Mouse (Mus musculus) hindbrain, embryonic 11.5 days (tissue): Measurements from ENCODE around the gene Ergic1. TPM values are rescaled to one million over a fixed set of nuclear protein-coding genes. Genes with fewer than 3 reads are reported as not detected.

ENCODE experiments used
- ATAC-seq: fragments of 200-750 bp; cut with Nextera tagmentation; 2 replicates; pipeline ENCODE4 v1.8.0; 2017; ENCODE audit warnings: mild to moderate bottlenecking, moderate TSS enrichment, moderate library complexity; ENCODE audit not compliant: low FRiP score
- DNase-seq: peaks from one replicate; pipeline ENCODE4 v3.0.0-alpha.2; 2015; ENCODE audit warnings: low spot score
- H3K27ac ChIP-seq: fragments of 300-500 bp; sonication (generic); 2 replicates; pipeline ENCODE4 v1.5.1; 2014; ENCODE audit warnings: mild to moderate bottlenecking, low read depth, low read length
- H3K27me3 ChIP-seq: fragments of 300-500 bp; sonication (generic); 2 replicates; pipeline ENCODE4 v1.6.1; 2014; ENCODE audit warnings: mild to moderate bottlenecking, low read length, moderate library complexity, mixed read lengths; ENCODE audit not compliant: control insufficient read depth, insufficient read depth
- H3K36me3 ChIP-seq: fragments of 300-500 bp; sonication (generic); 2 replicates; pipeline ENCODE4 v1.6.1; 2014; ENCODE audit warnings: mild to moderate bottlenecking, low read length, moderate library complexity, mixed read lengths; ENCODE audit not compliant: control insufficient read depth, insufficient read depth
- H3K4me1 ChIP-seq: fragments of 300-500 bp; sonication (generic); replicated peaks from 2 replicates; pipeline ENCODE4 v1.6.1; 2014; ENCODE audit warnings: low read length, mixed read lengths; ENCODE audit not compliant: control insufficient read depth, insufficient read depth
- H3K4me2 ChIP-seq: fragments of 300-500 bp; sonication (generic); replicated peaks from 2 replicates; pipeline ENCODE4 v1.6.1; 2014; ENCODE audit warnings: mild to moderate bottlenecking, low read depth, low read length
- H3K4me3 ChIP-seq: fragments of 300-500 bp; sonication (generic); 2 replicates; pipeline ENCODE4 v1.5.1; 2014; ENCODE audit warnings: low read depth, low read length
- H3K9ac ChIP-seq: fragments of 300-500 bp; sonication (generic); 2 replicates; pipeline ENCODE4 v1.6.1; 2014; ENCODE audit warnings: low read depth, low read length
- H3K9me3 ChIP-seq: fragments of 300-500 bp; sonication (generic); 2 replicates; pipeline ENCODE4 v1.6.1; 2016; ENCODE audit warnings: low read length; ENCODE audit not compliant: control insufficient read depth
- WGBS: fragments of 180-500 bp; shearing (Covaris S2); extraction: QIAGEN DNeasy Blood & Tissue Kit; methylation state at CpG from one replicate; pipeline ENCODE4 v1.1.7; 2014; 5-methylcytosine and 5-hydroxymethylcytosine counted together
- polyA plus RNA-seq: library from polyadenylated mRNA; unstranded; fragments of >200 nt; fragmentation: Nextera tagmentation; extraction: Ambion mirVana; gene quantifications from 2 replicates; pipeline ENCODE4 v1.2.1, GENCODE M21; 2014

The Ergic1 gene
- polyA plus RNA-seq, 1 experiment from 2014 or later: 119 TPM

DNA sequence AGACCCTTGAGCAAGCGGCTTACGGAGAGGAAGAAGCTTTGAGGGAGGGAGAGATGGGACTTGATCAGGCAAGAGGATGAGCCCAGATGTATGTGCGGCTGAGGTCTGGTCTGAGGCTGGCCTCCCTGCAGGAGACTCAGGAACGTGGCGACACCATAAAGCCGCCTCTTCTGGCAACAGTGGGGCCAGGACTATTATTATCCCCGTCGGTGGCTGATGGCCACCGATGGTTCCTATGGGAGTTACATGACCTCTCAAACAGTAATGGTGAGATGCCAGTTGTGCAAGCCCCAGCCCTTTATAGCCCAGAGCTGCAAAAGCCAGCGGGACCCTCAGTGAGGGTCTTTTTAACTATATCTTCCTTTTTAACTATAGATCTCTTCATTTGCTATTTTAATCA, 63.7 kb downstream of the Ergic1 start:
- Histone ChIP-seq H3K4me3 (no peak overlapping the region), H3K4me2 (no peak overlapping the region), H3K27ac (no peak overlapping the region), H3K9ac (no peak overlapping the region), H3K4me1 (no peaks in the 10 kb centered on the region), H3K27me3 (no peaks in the 10 kb centered on the region), H3K9me3 (no peaks in the 10 kb centered on the region), H3K36me3 (0 out of 2 replicates have a peak, but pooled peaks cover 6% of the 10 kb centered on the region)
- DNase-seq: no peak
- 88% methylated on average over 10 of the region's 10 CpGs for WGBS
- ATAC-seq: no peak

DNA sequence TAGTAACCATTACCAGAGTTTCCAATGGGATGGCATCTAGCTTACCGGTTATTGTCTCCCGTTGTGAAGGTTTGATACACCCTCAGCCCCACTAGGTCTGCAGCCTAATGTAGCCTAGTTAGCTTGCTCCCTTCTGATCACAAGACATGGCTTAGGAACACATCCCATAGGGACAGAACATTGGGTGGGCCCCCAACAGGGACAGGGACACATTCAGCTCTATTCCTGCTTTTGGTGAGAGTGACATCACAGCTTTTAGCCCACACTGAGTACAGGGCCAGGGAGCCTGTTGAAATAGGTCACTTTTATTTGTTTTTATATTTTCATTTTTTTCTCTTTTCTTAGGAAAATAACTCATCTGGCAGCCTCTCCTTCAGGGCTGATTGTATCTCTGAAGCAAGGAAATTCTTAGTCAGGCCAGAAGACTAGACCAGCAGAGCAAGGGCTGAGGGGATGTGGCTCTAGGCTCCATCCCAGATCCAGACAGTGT, 64.3 kb downstream of the Ergic1 start:
- ATAC-seq: no peak
- no peak for DNase-seq
- no peak overlapping the region for H3K4me2 ChIP-seq
- no peaks in the 10 kb centered on the region for H3K27me3 ChIP-seq
- no peaks in the 10 kb centered on the region for H3K9me3 ChIP-seq
- H3K36me3 ChIP-seq: 0 out of 2 replicates have a peak, but pooled peaks cover 6% of the 10 kb centered on the region
- no peak overlapping the region for H3K4me3 ChIP-seq
- 92% methylated on average over 2 of the region's 2 CpGs for WGBS
- no peaks in the 10 kb centered on the region for H3K4me1 ChIP-seq
- no peak overlapping the region for H3K27ac ChIP-seq
- H3K9ac ChIP-seq: no peak overlapping the region

DNA sequence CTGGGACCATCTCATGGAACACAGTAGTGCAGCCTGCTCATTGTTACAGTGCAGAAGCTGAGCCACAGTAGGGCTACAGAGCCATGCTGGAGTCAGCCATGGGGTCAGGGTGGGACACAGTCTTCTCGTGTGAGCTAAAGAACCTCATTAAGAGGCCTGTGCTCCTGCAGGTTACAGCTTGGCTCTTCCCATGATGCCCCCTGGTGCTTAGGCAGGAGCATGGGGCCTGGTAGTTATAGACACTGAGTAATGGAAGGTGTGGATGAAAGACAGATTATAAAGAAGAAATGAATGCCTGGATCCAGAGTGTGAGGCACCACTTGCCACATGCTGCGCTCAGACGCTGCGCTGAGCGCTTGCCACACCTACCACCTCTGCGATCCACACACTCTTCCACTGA, 67.2 kb downstream of the Ergic1 start:
- no peak for ATAC-seq
- DNase-seq: no peak
- H3K36me3 ChIP-seq: 0 out of 2 replicates have a peak, but pooled peaks cover 6% of the 10 kb centered on the region

DNA sequence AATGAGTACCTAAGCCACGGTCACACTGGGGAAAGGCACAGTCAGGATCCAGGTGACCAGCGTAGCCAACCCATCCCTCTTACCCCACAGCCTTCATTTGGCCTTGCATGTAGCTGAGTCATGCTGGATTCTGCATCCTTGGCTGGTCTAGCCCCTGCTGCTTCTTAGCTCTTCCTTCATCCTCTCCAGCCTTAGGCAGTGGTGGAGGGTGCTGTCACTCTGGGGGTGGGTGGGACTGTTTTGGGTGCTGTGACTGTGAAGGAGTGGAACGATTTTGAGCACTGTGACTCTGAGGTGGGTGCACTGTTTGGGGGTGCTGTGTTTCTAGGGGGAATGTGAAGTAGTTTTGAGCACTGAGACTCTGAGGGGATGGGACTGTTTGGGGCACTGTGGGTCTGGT, 67.6 kb downstream of the Ergic1 start:
- Histone ChIP-seq H3K27ac (no peak overlapping the region), H3K36me3 (0 out of 2 replicates have a peak, but pooled peaks cover 4% of the 10 kb centered on the region), H3K27me3 (no peaks in the 10 kb centered on the region), H3K4me2 (no peak overlapping the region), H3K4me3 (no peak overlapping the region), H3K4me1 (no peaks in the 10 kb centered on the region), H3K9ac (no peak overlapping the region), H3K9me3 (no peaks in the 10 kb centered on the region)
- DNase-seq: no peak
- no peak for ATAC-seq
- WGBS: 97% methylated on average over 3 of the region's 3 CpGs

More for the DNA sequence above, 67.2 kb downstream of the Ergic1 start:
- Histone ChIP-seq H3K9ac (no peak overlapping the region), H3K4me2 (no peak overlapping the region), H3K4me3 (no peak overlapping the region), H3K9me3 (no peaks in the 10 kb centered on the region), H3K27me3 (no peaks in the 10 kb centered on the region), H3K4me1 (no peaks in the 10 kb centered on the region), H3K27ac (no peak overlapping the region)
- 94% methylated on average over 6 of the region's 6 CpGs for WGBS

DNA sequence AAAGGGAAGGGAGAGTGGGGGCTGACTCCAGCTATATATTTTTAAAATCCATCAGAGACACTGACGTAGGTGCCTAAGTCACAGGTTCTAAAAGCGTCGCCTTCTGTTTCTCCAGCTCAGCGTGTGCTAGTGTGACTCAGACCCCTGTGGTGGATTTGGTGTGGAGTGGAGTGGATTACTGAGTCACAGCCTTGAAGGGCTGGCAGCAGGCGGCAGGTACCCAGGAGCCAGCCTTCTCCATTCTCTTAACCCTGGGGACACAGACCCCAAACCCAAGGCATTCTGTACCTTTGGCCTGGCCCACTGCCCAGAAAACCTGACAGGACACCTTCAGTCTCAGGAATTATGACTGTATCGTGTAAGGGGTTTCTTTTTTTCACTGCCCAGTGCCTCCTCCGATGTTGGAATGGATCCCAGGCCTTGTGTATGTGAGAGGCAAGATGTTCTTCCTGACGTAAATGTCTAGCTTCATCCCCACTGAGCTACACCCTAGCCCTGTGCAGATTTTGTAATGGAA, 70.6 kb downstream of the Ergic1 start:
- DNase-seq (no peak), ATAC-seq (no peak)
- 92% methylated on average over 8 of the region's 8 CpGs for WGBS

GRCm38 (mm10) chr17:26633186-26633585, 71.9 kb downstream of the Ergic1 start:
- ATAC-seq (no peak), DNase-seq (no peak)
- no peak overlapping the region for H3K4me2 ChIP-seq
- H3K9ac ChIP-seq: no peak overlapping the region
- no peak overlapping the region for H3K4me3 ChIP-seq
- H3K4me1 ChIP-seq: no peaks in the 10 kb centered on the region
- H3K9me3 ChIP-seq: no peaks in the 10 kb centered on the region
- 0 out of 2 replicates have a peak, but pooled peaks cover 4% of the 10 kb centered on the region for H3K36me3 ChIP-seq
- WGBS: 94% methylated on average over 9 of the region's 9 CpGs
- H3K27me3 ChIP-seq: no peaks in the 10 kb centered on the region
- H3K27ac ChIP-seq: no peak overlapping the region

More for the DNA sequence above, 70.6 kb downstream of the Ergic1 start:
- Histone ChIP-seq H3K27ac (no peak overlapping the region), H3K9me3 (no peaks in the 10 kb centered on the region), H3K4me2 (no peak overlapping the region), H3K4me1 (no peaks in the 10 kb centered on the region), H3K36me3 (0 out of 2 replicates have a peak, but pooled peaks cover 4% of the 10 kb centered on the region), H3K9ac (no peak overlapping the region), H3K27me3 (no peaks in the 10 kb centered on the region), H3K4me3 (no peak overlapping the region)

GRCm38 (mm10) chr17:26633926-26634325, 72.6 kb downstream of the Ergic1 start:
- 92% methylated on average over 9 of the region's 9 CpGs for WGBS
- Histone ChIP-seq H3K9me3 (no peaks in the 10 kb centered on the region), H3K4me3 (no peak overlapping the region), H3K4me2 (no peak overlapping the region), H3K36me3 (0 out of 2 replicates have a peak, but pooled peaks cover 4% of the 10 kb centered on the region), H3K27me3 (no peaks in the 10 kb centered on the region), H3K9ac (no peak overlapping the region), H3K4me1 (no peaks in the 10 kb centered on the region), H3K27ac (no peak overlapping the region)
- no peak for ATAC-seq
- DNase-seq: no peak

- DNase-seq: no peak
- H3K9ac ChIP-seq: no peak overlapping the region
- WGBS: 88% methylated on average over 7 of the region's 7 CpGs
- 0 out of 2 replicates have a peak, but pooled peaks cover 4% of the 10 kb centered on the region for H3K36me3 ChIP-seq
- no peak for ATAC-seq
- H3K9me3 ChIP-seq: no peaks in the 10 kb centered on the region
- no peak overlapping the region for H3K4me2 ChIP-seq
- H3K27me3 ChIP-seq: no peaks in the 10 kb centered on the region
- H3K4me3 ChIP-seq: no peak overlapping the region
- no peaks in the 10 kb centered on the region for H3K4me1 ChIP-seq
- no peak overlapping the region for H3K27ac ChIP-seq
Observed at GRCm38 (mm10) chr17:26634539-26634938, 73.2 kb downstream of the Ergic1 start.

GRCm38 (mm10) chr17:26635951-26636350, 74.7 kb downstream of the Ergic1 start:
- no peak overlapping the region for H3K27ac ChIP-seq
- H3K4me3 ChIP-seq: no peak overlapping the region
- no peak overlapping the region for H3K4me2 ChIP-seq
- H3K4me1 ChIP-seq: no peaks in the 10 kb centered on the region
- H3K9me3 ChIP-seq: no peaks in the 10 kb centered on the region
- WGBS: 89% methylated on average over 7 of the region's 7 CpGs
- H3K36me3 ChIP-seq: no peaks in the 10 kb centered on the region
- ATAC-seq (no peak), DNase-seq (no peak)
- no peak overlapping the region for H3K9ac ChIP-seq
- no peaks in the 10 kb centered on the region for H3K27me3 ChIP-seq
